Mouse (Mus musculus) CH12.LX (cell line): ENCODE results near the gene Scd4. TPM values are rescaled to one million over a fixed set of nuclear protein-coding genes. Genes with fewer than 3 reads are reported as not detected.
A peak's percentile ranks its signal among the peaks of the same experiment; 100 is the strongest.

Experiments
- DNase-seq: peaks from one replicate; pipeline ENCODE4 v3.0.0-alpha.2; 2013; ENCODE audit errors: extremely low read depth
- H3K27ac ChIP-seq: 2 replicates; pipeline ENCODE4 v1.5.1; 2012; ENCODE audit warnings: low read depth, mild to moderate bottlenecking, control low read depth, moderate library complexity; ENCODE audit not compliant: insufficient read depth
- H3K27me3 ChIP-seq: replicated peaks from 2 replicates; pipeline ENCODE3; 2012; ENCODE audit warnings: inconsistent platforms
- H3K36me3 ChIP-seq, 2 experiments: replicated peaks in 1 of 2; 2 replicates each; pipeline versions ENCODE3 to v1.6.1; 2012; ENCODE audit warnings: inconsistent platforms in 1 of 2, low read length in 1 of 2, mild to moderate bottlenecking in 1 of 2, mixed read lengths in 1 of 2, moderate library complexity in 1 of 2; ENCODE audit not compliant: control insufficient read depth in 1 of 2, insufficient read depth in 1 of 2
- H3K4me1 ChIP-seq, 2 experiments: 2 replicates each; pipeline ENCODE4 v1.6.1; 2012; ENCODE audit warnings: inconsistent platforms in 1 of 2, moderate library complexity in 1 of 2; ENCODE audit not compliant: insufficient read depth in 2 of 2, control insufficient read depth in 1 of 2
- H3K4me2 ChIP-seq: 2 replicates; pipeline ENCODE4 v1.6.1; 2012; ENCODE audit warnings: low read depth, mild to moderate bottlenecking, control low read depth; ENCODE audit not compliant: poor library complexity, insufficient read depth, severe bottlenecking
- H3K4me3 ChIP-seq, 3 experiments: fragments of 150-350 bp in 1 of 3; sonication (generic) in 1 of 3; replicated peaks in 1 of 3; 2 replicates each; pipeline versions ENCODE3 to v1.5.1; 2011 to 2012; ENCODE audit warnings: low read depth in 2 of 3, low read length in 2 of 3, mild to moderate bottlenecking in 2 of 3, moderate library complexity in 2 of 3, control low read depth in 1 of 3, improper control_type of control experiment in 1 of 3, inconsistent platforms in 1 of 3, mixed read lengths in 1 of 3; ENCODE audit not compliant: poor library complexity in 1 of 3
- H3K79me2 ChIP-seq: replicated peaks from 2 replicates; pipeline ENCODE4 v1.6.1; 2012; ENCODE audit warnings: mild to moderate bottlenecking, moderate library complexity; ENCODE audit not compliant: control insufficient read depth, poor library complexity, insufficient read depth, severe bottlenecking; ENCODE audit errors: extremely low read depth
- H3K9ac ChIP-seq: 2 replicates; pipeline ENCODE4 v1.6.1; 2012; ENCODE audit warnings: low read depth, mild to moderate bottlenecking, control low read depth, moderate library complexity; ENCODE audit not compliant: insufficient read depth
- H3K9me3 ChIP-seq: replicated peaks from 2 replicates; pipeline ENCODE3; 2012; ENCODE audit warnings: low read length, inconsistent platforms, mixed read lengths
- BHLHE40 ChIP-seq: IDR thresholded peaks from 2 replicates; pipeline ENCODE4 v1.6.1; 2011; ENCODE audit warnings: mild to moderate bottlenecking, low read depth, low read length, improper control_type of control experiment
- CHD1 ChIP-seq: IDR thresholded peaks from 2 replicates; pipeline ENCODE4 v1.6.1; 2012; ENCODE audit warnings: low read depth, low read length, improper control_type of control experiment, inconsistent platforms
- CHD2 ChIP-seq: IDR thresholded peaks from 2 replicates; pipeline ENCODE4 v1.6.1; 2011; ENCODE audit warnings: low read length, improper control_type of control experiment
- CTCF ChIP-seq, 2 experiments: IDR thresholded peaks in 1 of 2; conservative IDR thresholded peaks in 1 of 2; 2 replicates each; pipeline ENCODE4 v1.5.1; 2011 to 2012; ENCODE audit warnings: low read depth in 2 of 2, low read length in 2 of 2, improper control_type of control experiment in 1 of 2, inconsistent platforms in 1 of 2, mild to moderate bottlenecking in 1 of 2, moderate library complexity in 1 of 2
- E2F4 ChIP-seq: IDR thresholded peaks from 2 replicates; pipeline ENCODE4 v1.6.1; 2011; ENCODE audit warnings: low read depth, low read length, improper control_type of control experiment; ENCODE audit not compliant: insufficient replicate concordance
- ELF1 ChIP-seq: IDR thresholded peaks from 2 replicates; pipeline ENCODE4 v1.6.1; 2014; ENCODE audit warnings: low read depth, mild to moderate bottlenecking, inconsistent platforms, low read length, improper control_type of control experiment
- EP300 ChIP-seq: IDR thresholded peaks from 2 replicates; pipeline ENCODE4 v1.6.1; 2011; ENCODE audit warnings: low read length, improper control_type of control experiment
- ETS1 ChIP-seq: conservative IDR thresholded peaks from 2 replicates; pipeline ENCODE4 v1.6.1; 2012; ENCODE audit warnings: low read depth, mild to moderate bottlenecking, inconsistent platforms, low read length, improper control_type of control experiment, moderate library complexity
- GABPA ChIP-seq: IDR thresholded peaks from 2 replicates; pipeline ENCODE4 v1.6.1; 2012; ENCODE audit warnings: low read depth, low read length, improper control_type of control experiment, inconsistent platforms; ENCODE audit not compliant: insufficient replicate concordance
- HCFC1 ChIP-seq: IDR thresholded peaks from 2 replicates; pipeline ENCODE4 v1.6.1; 2012; ENCODE audit warnings: low read depth, mild to moderate bottlenecking, inconsistent platforms, low read length, improper control_type of control experiment
- IRF4 ChIP-seq: IDR thresholded peaks from 2 replicates; pipeline ENCODE4 v1.6.1; 2014; ENCODE audit warnings: low read depth, mild to moderate bottlenecking, inconsistent platforms, low read length, improper control_type of control experiment
- JUN ChIP-seq: IDR thresholded peaks from 2 replicates; pipeline ENCODE4 v1.6.1; 2011; ENCODE audit warnings: low read depth, mild to moderate bottlenecking, low read length, improper control_type of control experiment, moderate library complexity; ENCODE audit not compliant: insufficient read depth
- JUND ChIP-seq: conservative IDR thresholded peaks from 2 replicates; pipeline ENCODE4 v1.6.1; 2011; ENCODE audit warnings: low read depth, low read length, improper control_type of control experiment
- KAT2A ChIP-seq: IDR thresholded peaks from 2 replicates; pipeline ENCODE4 v1.6.1; 2012; ENCODE audit warnings: low read length, improper control_type of control experiment, inconsistent platforms; ENCODE audit not compliant: insufficient replicate concordance
- MAFK ChIP-seq: IDR thresholded peaks from 2 replicates; pipeline ENCODE4 v1.6.1; 2011; ENCODE audit warnings: low read length, improper control_type of control experiment; ENCODE audit not compliant: insufficient replicate concordance
- MAX ChIP-seq: IDR thresholded peaks from 2 replicates; pipeline ENCODE4 v1.6.1; 2011; ENCODE audit warnings: low read length, improper control_type of control experiment
- MAZ ChIP-seq: IDR thresholded peaks from 2 replicates; pipeline ENCODE4 v1.6.1; 2012; ENCODE audit warnings: low read depth, mild to moderate bottlenecking, inconsistent platforms, low read length, improper control_type of control experiment, moderate library complexity
- MEF2A ChIP-seq: IDR thresholded peaks from 2 replicates; pipeline ENCODE4 v1.6.1; 2014; ENCODE audit warnings: low read depth, mild to moderate bottlenecking, inconsistent platforms, low read length, improper control_type of control experiment, borderline replicate concordance
- MXI1 ChIP-seq: IDR thresholded peaks from 2 replicates; pipeline ENCODE4 v1.6.1; 2011; ENCODE audit warnings: mild to moderate bottlenecking, low read depth, low read length, improper control_type of control experiment
- MYC ChIP-seq: IDR thresholded peaks from 2 replicates; pipeline ENCODE4 v1.6.1; 2011; ENCODE audit warnings: low read depth, mild to moderate bottlenecking, improper control_type of control experiment, low read length
- NELFE ChIP-seq: IDR thresholded peaks from 2 replicates; pipeline ENCODE4 v1.6.1; 2011; ENCODE audit warnings: low read depth, low read length, improper control_type of control experiment
- NRF1 ChIP-seq: IDR thresholded peaks from 2 replicates; pipeline ENCODE4 v1.6.1; 2014; ENCODE audit warnings: low read depth, mild to moderate bottlenecking, inconsistent platforms, low read length, improper control_type of control experiment, moderate library complexity
- PAX5 ChIP-seq: IDR thresholded peaks from 2 replicates; pipeline ENCODE4 v1.6.1; 2012; ENCODE audit warnings: low read length, inconsistent platforms, mixed read lengths
- POLR2A ChIP-seq: IDR thresholded peaks from 2 replicates; pipeline ENCODE4 v1.6.1; 2011; ENCODE audit warnings: low read depth, mild to moderate bottlenecking, improper control_type of control experiment, low read length
- POLR2AphosphoS2 ChIP-seq: IDR thresholded peaks from 2 replicates; pipeline ENCODE4 v1.6.1; 2011; ENCODE audit warnings: low read depth, low read length, improper control_type of control experiment
- RAD21 ChIP-seq: IDR thresholded peaks from 2 replicates; pipeline ENCODE4 v1.6.1; 2011; ENCODE audit warnings: low read depth, mild to moderate bottlenecking, low read length, improper control_type of control experiment, moderate library complexity
- RCOR1 ChIP-seq: conservative IDR thresholded peaks from 2 replicates; pipeline ENCODE4 v1.6.1; 2012; ENCODE audit warnings: low read depth, mild to moderate bottlenecking, inconsistent platforms, low read length, improper control_type of control experiment
- SIN3A ChIP-seq: IDR thresholded peaks from 2 replicates; pipeline ENCODE4 v1.6.1; 2012; ENCODE audit warnings: low read length, improper control_type of control experiment, inconsistent platforms
- SMC3 ChIP-seq: IDR thresholded peaks from 2 replicates; pipeline ENCODE4 v1.6.1; 2011; ENCODE audit warnings: low read depth, low read length, improper control_type of control experiment
- TBP ChIP-seq: conservative IDR thresholded peaks from 2 replicates; pipeline ENCODE4 v1.6.1; 2011; ENCODE audit warnings: low read depth, low read length, improper control_type of control experiment
- TCF12 ChIP-seq: IDR thresholded peaks from 2 replicates; pipeline ENCODE4 v1.6.1; 2014; ENCODE audit warnings: low read depth, mild to moderate bottlenecking, inconsistent platforms, low read length, improper control_type of control experiment
- UBTF ChIP-seq: IDR thresholded peaks from 2 replicates; pipeline ENCODE4 v1.6.1; 2012; ENCODE audit warnings: low read depth, mild to moderate bottlenecking, inconsistent platforms, low read length, improper control_type of control experiment, moderate library complexity
- USF1 ChIP-seq: IDR thresholded peaks from 2 replicates; pipeline ENCODE4 v1.6.1; 2014; ENCODE audit warnings: low read depth, mild to moderate bottlenecking, inconsistent platforms, low read length, improper control_type of control experiment
- USF2 ChIP-seq: conservative IDR thresholded peaks from 2 replicates; pipeline ENCODE4 v1.6.1; 2011; ENCODE audit warnings: low read depth, low read length, improper control_type of control experiment
- ZC3H11A ChIP-seq: IDR thresholded peaks from 2 replicates; pipeline ENCODE4 v1.6.1; 2012; ENCODE audit warnings: low read depth, mild to moderate bottlenecking, inconsistent platforms, low read length, improper control_type of control experiment
- ZKSCAN1 ChIP-seq: IDR thresholded peaks from 2 replicates; pipeline ENCODE4 v1.6.1; 2012; ENCODE audit warnings: low read depth, inconsistent platforms, low read length, improper control_type of control experiment, borderline replicate concordance
- ZMIZ1 ChIP-seq: IDR thresholded peaks from 2 replicates; pipeline ENCODE4 v1.6.1; 2012; ENCODE audit warnings: low read depth, mild to moderate bottlenecking, inconsistent platforms, low read length, improper control_type of control experiment
- ZNF384 ChIP-seq: IDR thresholded peaks from 2 replicates; pipeline ENCODE4 v1.6.1; 2012; ENCODE audit warnings: low read depth, low read length, improper control_type of control experiment, inconsistent platforms
- dilution Hi-C: fragments of 300-500 bp; cut with MboI; formaldehyde crosslinking; loops from 2 replicates; pipeline ENCODE4 v1.14.3; 2020; ENCODE audit warnings: low sequenced_read_pairs; ENCODE audit not compliant: extremely low pct_unique_long_range_greater_than_20kb, extremely low pct_ligation_motif_present
- in situ Hi-C: fragments of 300-500 bp; cut with MboI; formaldehyde crosslinking; loops from 3 replicates; pipeline ENCODE4 v1.14.3; 2019; ENCODE audit warnings: low sequenced_read_pairs, low pct_ligation_motif_present, low pct_unique_long_range_greater_than_20kb, mixed read lengths
- polyA plus RNA-seq: library from polyadenylated mRNA; unstranded; fragments of >175 nt; gene quantifications from 2 replicates; pipeline ENCODE4 v1.2.1, GENCODE M21; 2012; ENCODE audit warnings: low read depth; ENCODE audit not compliant: insufficient read length
- total RNA-seq, 2 experiments: library from RNA; depleted of rRNA; stranded (reverse); fragments of 300-350 nt in 1 of 2; fragments of >200 nt in 1 of 2; gene quantifications; 2 replicates each; pipeline ENCODE4 v1.2.3; 2012 to 2014

The Scd4 gene
- total and polyA plus RNA-seq, 3 experiments = 0.11 TPM; not detected in 2

DNA sequence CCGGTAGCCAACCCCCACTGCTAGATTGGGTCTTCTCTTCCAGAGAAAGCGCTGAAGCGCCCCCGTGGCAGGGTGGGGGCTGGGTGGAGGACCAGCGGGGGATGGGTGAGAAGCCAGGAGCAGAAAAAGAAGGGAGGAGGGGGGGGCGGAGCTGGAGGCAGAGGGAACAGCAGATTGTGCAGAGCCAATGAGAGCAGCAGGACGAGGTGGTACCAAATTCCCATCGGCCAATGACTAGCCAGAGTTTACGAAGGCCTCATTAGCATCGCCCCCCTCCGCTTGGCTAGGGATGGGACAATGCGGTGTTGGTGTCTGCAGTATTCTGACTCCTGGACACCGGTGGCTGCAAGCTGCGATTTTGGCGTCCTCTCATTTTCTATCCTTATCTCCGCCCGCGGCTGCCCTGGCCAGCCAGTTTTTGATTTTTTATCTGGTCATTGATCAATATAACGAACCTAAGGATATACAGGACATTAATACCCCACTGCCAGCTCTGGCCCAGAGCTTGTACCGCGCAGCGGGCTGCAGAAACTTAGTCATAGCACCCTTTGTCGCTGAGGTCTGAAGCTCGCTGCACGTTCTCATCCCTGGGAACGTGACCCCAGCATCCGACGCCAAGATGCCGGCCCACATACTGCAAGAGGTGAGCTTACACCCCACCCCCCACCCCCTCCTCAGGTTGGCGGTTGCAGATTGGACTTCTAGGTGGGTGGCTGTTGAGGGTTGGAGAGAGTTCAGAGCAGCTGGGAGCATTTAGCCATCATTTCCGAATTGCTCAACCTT lies 38.9 kb upstream of the Scd4 start:
- Histone ChIP-seq H3K9me3 (no peaks in the 10 kb centered on the region), H3K9ac (peak overlapping the region; percentile 88), H3K27me3 (no peaks in the 10 kb centered on the region), H3K4me3 (peak overlapping the region; percentile 80 to 94 (median 92)), H3K36me3 (peaks cover 37 to 45% of the 10 kb centered on the region in 2 experiments), H3K79me2 (peaks cover 50% of the 10 kb centered on the region), H3K27ac (peak overlapping the region; percentile 74), H3K4me1 (peaks cover 10 to 42% of the 10 kb centered on the region in 2 experiments), H3K4me2 (peak overlapping the region; percentile 84)
- dilution Hi-C loops (no loop called here), in situ Hi-C loops (no loop called here)
- TF ChIP-seq UBTF = no peak
- TF ChIP-seq MAFK = no peak
- TF ChIP-seq USF1 = no peak
- TF ChIP-seq PAX5 = no peak
- TF ChIP-seq E2F4 = no peak
- TF ChIP-seq KAT2A = no peak
- TF ChIP-seq USF2 = no peak
- peak; percentile 98 for TF ChIP-seq MAZ
- no peak for TF ChIP-seq RAD21
- TF ChIP-seq ZMIZ1 = peak; percentile 96
- TF ChIP-seq POLR2AphosphoS2 = peak; percentile 97
- no peak for TF ChIP-seq ZNF384
- no peak for TF ChIP-seq ELF1
- TF ChIP-seq NRF1 = 0 out of 2 replicates have a peak, but pooled peaks have one; percentile 5
- TF ChIP-seq RCOR1 = no peak; the same call in 1 of the 2 replicates
- no peak for TF ChIP-seq GABPA
- TF ChIP-seq BHLHE40 = peak; percentile 74
- peak; percentile 98 for TF ChIP-seq POLR2A
- no peak; the same call in 1 of the 2 replicates for TF ChIP-seq HCFC1
- peak; percentile 22; the same call in 1 of the 2 replicates for TF ChIP-seq ETS1
- TF ChIP-seq NELFE = peak; percentile 99
- no peak for TF ChIP-seq EP300
- TF ChIP-seq CHD2 = peak; percentile 99
- no peak for TF ChIP-seq CHD1
- TF ChIP-seq TCF12 = peak; percentile 98
- TF ChIP-seq IRF4 = no peak; the same call in 1 of the 2 replicates
- peak; percentile 57; the same call in 1 of the 2 replicates for TF ChIP-seq MEF2A
- no peak for TF ChIP-seq ZC3H11A
- 0 out of 2 replicates have a peak, but pooled peaks have one; percentile 6 for TF ChIP-seq MAX
- TF ChIP-seq MXI1 = peak; percentile 42; the same call in 1 of the 2 replicates
- TF ChIP-seq JUN = no peak
- no peak for TF ChIP-seq SMC3
- TF ChIP-seq SIN3A = peak; percentile 84; the same call in 1 of the 2 replicates
- no peak for TF ChIP-seq ZKSCAN1
- TF ChIP-seq TBP = peak; percentile 98
- no peak for TF ChIP-seq JUND
- TF ChIP-seq CTCF (conservative IDR thresholded peaks at IDR 0.05 in 1 of 2, IDR thresholded peaks at IDR 0.05 in 1 of 2; ENCODE audit: low read depth in 2 of 2, low read length in 2 of 2) = no peak
- TF ChIP-seq MYC = peak; percentile 47; the same call in 1 of the 2 replicates
- DNase-seq = peak; percentile 98
